In the genomic region with DNA sequence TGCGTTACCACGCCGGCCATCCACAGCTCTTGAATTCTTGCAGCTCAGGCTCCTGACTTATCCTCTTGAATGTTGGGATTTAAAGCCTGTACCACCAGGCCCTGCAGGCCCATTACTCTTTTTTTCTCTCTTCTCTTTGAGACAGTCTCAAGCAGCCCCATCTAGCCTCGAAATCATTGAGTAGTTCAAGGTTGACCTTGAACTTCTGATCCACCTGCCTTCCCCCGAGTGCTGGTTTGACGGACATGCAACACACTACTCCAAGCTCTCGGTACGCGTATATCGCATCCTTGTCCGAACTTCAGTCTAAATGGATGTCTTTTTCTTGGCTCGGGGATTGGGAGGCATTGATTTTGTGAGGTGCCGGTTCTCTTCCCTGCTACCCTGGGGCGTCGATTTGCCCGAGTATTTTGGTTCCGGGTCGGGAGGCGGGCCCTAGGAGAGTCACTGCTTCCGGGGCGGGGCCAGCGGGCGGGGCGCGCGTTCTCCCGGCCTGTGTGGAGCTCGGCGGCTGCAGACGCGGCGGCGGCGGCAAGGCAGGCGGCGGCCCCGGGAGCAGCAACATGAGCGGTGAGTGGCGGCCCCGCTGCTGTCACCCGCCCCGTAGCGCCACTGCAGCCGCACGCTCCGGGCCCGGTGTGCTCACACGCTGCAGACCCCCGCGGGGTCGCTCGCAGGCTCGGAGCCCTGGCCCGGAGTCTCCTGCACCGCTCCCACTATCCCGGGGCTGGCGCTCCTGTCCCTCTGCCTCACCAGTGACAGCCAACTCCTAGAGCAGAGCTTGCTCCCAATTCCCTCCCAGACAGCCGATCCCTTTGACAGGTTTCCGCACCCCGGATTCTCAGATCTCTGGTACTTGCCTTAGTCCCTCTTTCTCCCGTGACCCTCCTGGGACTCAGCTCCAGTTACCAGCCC, we compare ENCODE assay signal across 7 mouse cellular contexts. TPM values are rescaled to one million over a fixed set of nuclear protein-coding genes. Genes with fewer than 3 reads are reported as not detected.
A peak's percentile ranks its signal among the peaks of the same experiment; 100 is the strongest.
DNase-seq lines count a peak whose midpoint lies in the region; ATAC-seq and TF ChIP-seq lines count a peak whose summit lies in the region.

A gene (plus strand): TSS at position 500 of the 915 bp plus-strand sequence.

- 5% methylated on average over 61 of the region's 61 CpGs for WGBS in embryonic facial prominence, embryonic 12.5 days
- WGBS in kidney, adult 2 months = 5% methylated on average over 61 of the region's 61 CpGs
- 5% methylated on average over 56 of the region's 61 CpGs for WGBS in limb, embryonic 12.5 days
- WGBS in midbrain, embryonic 15.5 days = 4% methylated on average over 61 of the region's 61 CpGs
- WGBS in spleen, adult 2 months = 6% methylated on average over 56 of the region's 61 CpGs

- no peak for TF ChIP-seq CTCF in kidney, adult 2 months (conservative IDR thresholded peaks at IDR 0.05; ENCODE audit: insufficient read depth, insufficient read length, low read depth, low read length)
- TF ChIP-seq CTCF in spleen, adult 2 months (IDR thresholded peaks at IDR 0.05; ENCODE audit: extremely low read depth, insufficient read depth, insufficient read length, insufficient replicate concordance) = no peak

- peak within 1 kb of the TSS; percentile 83 for H3K4me3 ChIP-seq in embryonic facial prominence, embryonic 12.5 days
- H3K4me3 ChIP-seq in kidney, adult 2 months (ENCODE audit: insufficient read depth, low read depth, low read length) = peak within 1 kb of the TSS; percentile 96
- H3K4me3 ChIP-seq in limb, embryonic 12.5 days (replicated peaks) = peak within 1 kb of the TSS; percentile 86
- peak within 1 kb of the TSS; percentile 74 for H3K4me3 ChIP-seq in midbrain, embryonic 15.5 days
- H3K4me3 ChIP-seq in spleen, adult 2 months (ENCODE audit: extremely low read depth, insufficient read depth, insufficient read length) = peak within 1 kb of the TSS; percentile 78

- peak; percentile 54 for TF ChIP-seq POLR2A in kidney, adult 2 months (IDR thresholded peaks at IDR 0.05; ENCODE audit: low read depth, low read length)
- TF ChIP-seq POLR2A in spleen, adult 2 months (IDR thresholded peaks at IDR 0.05; ENCODE audit: low read depth, low read length) = no peak; the same call in 1 of the 2 replicates

- H3K9me3 ChIP-seq in embryonic facial prominence, embryonic 12.5 days = no peaks in the 10 kb centered on the region
- H3K9me3 ChIP-seq in limb, embryonic 12.5 days = no peaks in the 10 kb centered on the region
- H3K9me3 ChIP-seq in midbrain, embryonic 15.5 days = no peaks in the 10 kb centered on the region

- H3K27me3 ChIP-seq in embryonic facial prominence, embryonic 12.5 days = no peaks in the 10 kb centered on the region
- no peaks in the 10 kb centered on the region for H3K27me3 ChIP-seq in kidney, adult 2 months (replicated peaks; ENCODE audit: control insufficient read depth, insufficient read depth, low read length)
- no peaks in the 10 kb centered on the region for H3K27me3 ChIP-seq in limb, embryonic 12.5 days
- no peaks in the 10 kb centered on the region for H3K27me3 ChIP-seq in midbrain, embryonic 15.5 days (replicated peaks)
- H3K27me3 ChIP-seq in spleen, adult 2 months (ENCODE audit: control insufficient read depth, insufficient read depth, low read length) = no peaks in the 10 kb centered on the region

- H3K9ac ChIP-seq in embryonic facial prominence, embryonic 12.5 days = peak within 1 kb of the TSS; percentile 87
- H3K9ac ChIP-seq in limb, embryonic 12.5 days (replicated peaks) = peak within 1 kb of the TSS; percentile 85
- H3K9ac ChIP-seq in midbrain, embryonic 15.5 days = peak within 1 kb of the TSS; percentile 76

- no peaks in the 10 kb centered on the region for H3K36me3 ChIP-seq in embryonic facial prominence, embryonic 12.5 days
- no peaks in the 10 kb centered on the region; the same call in 1 of the 2 replicates for H3K36me3 ChIP-seq in kidney, adult 2 months (ENCODE audit: control insufficient read depth, insufficient read depth, low read length)
- no peaks in the 10 kb centered on the region for H3K36me3 ChIP-seq in limb, embryonic 12.5 days
- H3K36me3 ChIP-seq in midbrain, embryonic 15.5 days (replicated peaks) = no peaks in the 10 kb centered on the region
- no peaks in the 10 kb centered on the region for H3K36me3 ChIP-seq in spleen, adult 2 months (ENCODE audit: control insufficient read depth, insufficient read depth, low read length)

- peak; percentile 99 for DNase-seq in adrenal gland, postnatal 25 days
- DNase-seq in heart, adult 18-20 months = peak; percentile 98 to 100
- peak; percentile 98 for DNase-seq in kidney, adult 2 months
- peak; percentile 78 to 98 for DNase-seq in spleen, adult 2 months (ENCODE audit: low read depth in 1 of 2, low spot score in 2 of 2)

- peak within 1 kb of the TSS; percentile 87 for H3K4me2 ChIP-seq in embryonic facial prominence, embryonic 12.5 days (replicated peaks)
- H3K4me2 ChIP-seq in limb, embryonic 12.5 days = peak within 1 kb of the TSS; percentile 93
- peak within 1 kb of the TSS; percentile 85 for H3K4me2 ChIP-seq in midbrain, embryonic 15.5 days

- peaks cover 10% of the 10 kb centered on the region for H3K4me1 ChIP-seq in embryonic facial prominence, embryonic 12.5 days
- no peaks in the 10 kb centered on the region for H3K4me1 ChIP-seq in kidney, adult 2 months (ENCODE audit: control insufficient read depth, insufficient read depth, low read length)
- H3K4me1 ChIP-seq in limb, embryonic 12.5 days (replicated peaks) = peaks cover 16% of the 10 kb centered on the region
- peaks cover 14% of the 10 kb centered on the region for H3K4me1 ChIP-seq in midbrain, embryonic 15.5 days
- H3K4me1 ChIP-seq in spleen, adult 2 months (ENCODE audit: control insufficient read depth, insufficient read depth, insufficient read length) = peaks cover 7% of the 10 kb centered on the region; the same call in 1 of the 2 replicates

- ATAC-seq in embryonic facial prominence, embryonic 12.5 days (ENCODE audit: insufficient number of reproducible peaks, insufficient read depth, low FRiP score, low TSS enrichment) = peak; percentile 95
- ATAC-seq in limb, embryonic 12.5 days (ENCODE audit: insufficient number of reproducible peaks, insufficient read depth, low FRiP score, low TSS enrichment, low read depth) = peak; percentile 94
- ATAC-seq in midbrain, embryonic 15.5 days (replicated peaks) = peak; percentile 99

- H3K27ac ChIP-seq in embryonic facial prominence, embryonic 12.5 days = peak within 1 kb of the TSS; percentile 76
- peak within 1 kb of the TSS; percentile 99 for H3K27ac ChIP-seq in kidney, adult 2 months (ENCODE audit: insufficient read depth, low read depth, low read length)
- peak within 1 kb of the TSS; percentile 81; the same call in 1 of the 2 replicates for H3K27ac ChIP-seq in limb, embryonic 12.5 days
- H3K27ac ChIP-seq in midbrain, embryonic 15.5 days = peak within 1 kb of the TSS; percentile 89
- peak within 1 kb of the TSS; percentile 58 for H3K27ac ChIP-seq in spleen, adult 2 months (ENCODE audit: insufficient read depth, low read length)

RNA-seq across cellular contexts. Expression of the gene that starts here (rescaled TPM):
- 16.1 and 20.7 TPM in 2 replicates for total RNA-seq in adrenal gland, postnatal 25 days (2021)
- polyA plus RNA-seq in embryonic facial prominence, embryonic 12.5 days (2016; fragmentation: Nextera tagmentation; extraction: Ambion mirVana) = 16.0 and 19.6 TPM in 2 replicates
- total RNA-seq in heart, adult 18-20 months (2021) = 10 to 100 TPM; 10.5 to 11.4 TPM
- 64.8 and 75.4 TPM in 2 replicates for polyA plus RNA-seq in kidney, adult 2 months (2012; rRNA removed)
- 16.1 and 17.4 TPM in 2 replicates for polyA plus RNA-seq in limb, embryonic 12.5 days (2016; fragmentation: Nextera tagmentation; extraction: Ambion mirVana)
- 20.4 and 22.7 TPM in 2 replicates for polyA plus RNA-seq in midbrain, embryonic 15.5 days (2015; fragmentation: Nextera tagmentation; extraction: Ambion mirVana)
- 13.6 and 14.3 TPM in 2 replicates for polyA plus RNA-seq in spleen, adult 2 months (2012; rRNA removed)

Comparison
In these comparisons a context has a peak if more than half of its experiments do, and no peak if none do; other contexts are left out.
1. Peak in every context shown above with its lines: DNase-seq, ATAC-seq, H3K4me3 ChIP-seq and H3K27ac ChIP-seq.